Mouse (Mus musculus) adrenal gland, postnatal 36 days (tissue): ENCODE results near the gene Gm21783. TPM values are rescaled to one million over a fixed set of nuclear protein-coding genes. Genes with fewer than 3 reads are reported as not detected.
"Not testable (repeated sequence)": the region's sequence is repeated elsewhere in the genome, so short reads cannot be mapped to it uniquely, and the experiment has no call there.

Experiments
- DNase-seq, 2 experiments: peaks; one replicate each; pipeline ENCODE4 v3.0.0; 2021; ENCODE audit warnings: mixed read lengths in 1 of 2
- long read RNA-seq, 2 experiments: library from polyadenylated mRNA; stranded (forward); transcript quantifications; one replicate each; pipeline ENCODE4 v2.0.0; 2021; ENCODE audit warnings: borderline sequencing depth in 2 of 2
- total RNA-seq, 2 experiments: library from RNA; stranded (reverse); gene quantifications; 2 replicates each; pipeline ENCODE4 v1.2.3; 2021

Gm21783 gene
- total RNA-seq: not detected
- long read RNA-seq, experiment 1: 0 reads
- long read RNA-seq, experiment 2: 0 reads

- not testable (repeated sequence) for DNase-seq
Measured at GRCm38 (mm10) chrY:44981163-44981562, at the start of gene Gm21783. TSS of gene Gm21783 (minus strand) at chrY:44981263.
